Mouse (Mus musculus): Measurements from ENCODE around the gene 2610042L04Rik. TPM values are rescaled to one million over a fixed set of nuclear protein-coding genes. Genes with fewer than 3 reads are reported as not detected.
"Not testable (repeated sequence)": the region's sequence is repeated elsewhere in the genome, so short reads cannot be mapped to it uniquely, and the experiment has no call there.

The 2610042L04Rik gene
- polyA plus RNA-seq, 1 experiment from 2014 or later, result 0.28 TPM

DNA sequence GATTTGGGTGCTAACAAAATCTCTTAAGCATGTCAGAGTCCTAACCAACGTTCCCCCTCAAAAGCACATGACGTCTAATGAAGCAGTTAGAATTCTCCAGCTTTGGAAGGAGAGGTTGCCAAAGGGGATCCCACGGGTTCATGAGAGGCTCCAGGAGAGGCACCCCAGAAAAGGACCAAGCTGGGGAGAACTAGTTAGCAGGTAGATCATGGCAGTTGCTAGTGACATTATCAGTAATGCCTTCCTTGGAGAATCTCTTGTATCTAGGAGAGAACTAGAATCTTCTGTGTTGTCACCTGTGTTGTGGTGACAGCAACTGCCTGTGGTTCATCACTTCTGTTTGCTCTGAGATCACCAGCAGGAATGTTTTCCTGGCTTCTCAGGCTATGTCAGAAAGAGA, 62.7 kb downstream of the 2610042L04Rik start, which contains the start of gene Gm3159:
Gene Gm3159 (plus strand): TSS at position 301 of the 400 bp plus-strand sequence.
- H3K9me3 ChIP-seq (ENCODE audit: control insufficient read depth, low read length); H3K36me3 ChIP-seq (ENCODE audit: control insufficient read depth, insufficient read depth, low read length); H3K9ac ChIP-seq (ENCODE audit: low read length); H3K27me3 ChIP-seq (ENCODE audit: control insufficient read depth, insufficient read depth, low read length); H3K4me2 ChIP-seq (ENCODE audit: low read length); H3K4me3 ChIP-seq (ENCODE audit: control insufficient read depth in 1 of 2, insufficient read depth in 1 of 2, low read depth in 1 of 2, low read length in 2 of 2); H3K27ac ChIP-seq (replicated peaks in 1 of 2; ENCODE audit: control insufficient read depth in 1 of 2, insufficient read depth in 1 of 2, low read depth in 2 of 2, low read length in 2 of 2); H3K4me1 ChIP-seq (ENCODE audit: control insufficient read depth in 2 of 2, insufficient read depth in 2 of 2, low read length in 2 of 2); ATAC-seq (ENCODE audit: insufficient number of reproducible peaks, insufficient read depth, low FRiP score, low read depth): not testable (repeated sequence)
- WGBS, result 33% methylated on average over 1 of the region's 3 CpGs

DNA sequence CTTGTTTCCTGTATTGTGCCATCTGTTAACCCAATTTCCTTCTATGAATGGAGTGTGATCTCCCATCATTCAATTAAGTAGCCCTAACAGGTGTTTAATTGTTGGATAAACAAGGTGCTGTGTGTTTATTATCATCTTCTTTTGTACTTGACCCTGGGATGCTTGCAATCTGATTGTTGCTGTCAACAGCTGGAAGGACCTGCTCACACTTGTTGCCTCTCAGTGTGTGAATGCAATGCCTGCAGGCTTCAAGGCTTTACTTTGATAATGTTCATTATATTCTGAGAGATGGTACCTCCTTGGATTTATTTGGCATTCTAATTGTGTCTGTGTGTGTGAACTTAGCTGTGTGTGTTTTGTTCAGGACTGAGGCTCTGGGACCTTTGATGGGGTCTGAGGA, 64.1 kb downstream of the 2610042L04Rik start:
- H3K27ac ChIP-seq (replicated peaks in 1 of 2; ENCODE audit: control insufficient read depth in 1 of 2, insufficient read depth in 1 of 2, low read depth in 2 of 2, low read length in 2 of 2); H3K9me3 ChIP-seq (ENCODE audit: control insufficient read depth, low read length); H3K4me1 ChIP-seq (ENCODE audit: control insufficient read depth in 2 of 2, insufficient read depth in 2 of 2, low read length in 2 of 2); H3K4me3 ChIP-seq (ENCODE audit: control insufficient read depth in 1 of 2, insufficient read depth in 1 of 2, low read depth in 1 of 2, low read length in 2 of 2); H3K36me3 ChIP-seq (ENCODE audit: control insufficient read depth, insufficient read depth, low read length); H3K4me2 ChIP-seq (ENCODE audit: low read length); H3K27me3 ChIP-seq (ENCODE audit: control insufficient read depth, insufficient read depth, low read length); ATAC-seq (ENCODE audit: insufficient number of reproducible peaks, insufficient read depth, low FRiP score, low read depth); H3K9ac ChIP-seq (ENCODE audit: low read length): not testable (repeated sequence)

DNA sequence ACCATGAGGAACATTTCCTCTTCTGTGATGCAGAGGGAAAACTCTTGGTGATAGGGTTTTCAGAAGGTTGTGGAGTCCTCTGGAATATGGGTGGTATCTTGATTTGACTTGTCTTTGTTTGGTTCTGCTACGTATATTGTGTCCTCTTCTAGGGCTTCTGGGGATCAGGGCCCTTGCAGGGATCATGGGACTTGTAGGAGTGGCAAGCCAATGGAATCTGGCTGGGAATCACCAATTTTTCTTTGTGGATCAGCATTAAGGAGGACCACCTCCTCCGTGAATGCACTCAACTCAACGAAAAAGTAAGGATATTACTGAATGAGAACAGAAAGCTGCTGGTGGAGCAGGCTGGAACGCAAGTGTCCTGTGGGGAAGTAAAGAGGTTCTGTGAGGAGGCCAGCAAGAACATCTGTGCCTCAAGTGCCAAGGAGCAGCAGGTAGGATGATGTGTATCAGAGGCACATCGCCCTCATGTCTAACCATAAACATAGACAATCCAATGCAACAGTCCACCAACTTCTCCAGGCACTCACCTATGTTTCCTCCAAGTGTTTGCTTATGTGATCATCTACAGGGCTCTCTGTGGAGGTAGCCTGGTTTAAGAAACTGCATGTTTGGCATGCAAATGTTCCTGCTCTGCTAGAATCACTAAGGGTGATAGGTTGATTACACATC, 65.7 kb downstream of the 2610042L04Rik start:
- not testable (repeated sequence) for H3K36me3 ChIP-seq (ENCODE audit: control insufficient read depth, insufficient read depth, low read length); H3K4me2 ChIP-seq (ENCODE audit: low read length); ATAC-seq (ENCODE audit: insufficient number of reproducible peaks, insufficient read depth, low FRiP score, low read depth); H3K4me3 ChIP-seq (ENCODE audit: control insufficient read depth in 1 of 2, insufficient read depth in 1 of 2, low read depth in 1 of 2, low read length in 2 of 2); H3K9ac ChIP-seq (ENCODE audit: low read length); H3K27me3 ChIP-seq (ENCODE audit: control insufficient read depth, insufficient read depth, low read length); H3K4me1 ChIP-seq (ENCODE audit: control insufficient read depth in 2 of 2, insufficient read depth in 2 of 2, low read length in 2 of 2); H3K27ac ChIP-seq (replicated peaks in 1 of 2; ENCODE audit: control insufficient read depth in 1 of 2, insufficient read depth in 1 of 2, low read depth in 2 of 2, low read length in 2 of 2); H3K9me3 ChIP-seq (ENCODE audit: control insufficient read depth, low read length)
- 80% methylated on average over 5 of the region's 5 CpGs for WGBS

DNA sequence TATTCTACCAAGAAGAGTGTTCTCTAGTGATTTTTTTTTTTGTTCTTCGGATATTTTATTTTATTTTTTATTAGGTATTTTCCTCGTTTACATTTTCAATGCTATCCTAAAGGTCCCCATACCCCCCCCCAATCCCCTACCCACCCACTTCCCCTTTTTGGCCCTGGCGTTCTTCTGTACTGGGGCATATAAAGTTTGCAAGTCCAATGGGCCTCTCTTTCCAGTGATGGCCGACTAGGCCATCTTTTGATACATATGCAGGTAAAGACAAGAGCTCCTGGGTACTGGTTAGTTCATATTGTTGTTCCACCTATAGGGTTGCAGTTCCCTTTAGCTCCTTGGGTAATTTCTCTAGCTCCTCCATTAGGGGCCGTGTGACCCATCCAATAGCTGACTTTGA, 66.7 kb downstream of the 2610042L04Rik start:
- H3K4me2 ChIP-seq (ENCODE audit: low read length); H3K4me1 ChIP-seq (ENCODE audit: control insufficient read depth in 2 of 2, insufficient read depth in 2 of 2, low read length in 2 of 2); H3K36me3 ChIP-seq (ENCODE audit: control insufficient read depth, insufficient read depth, low read length); H3K27ac ChIP-seq (replicated peaks in 1 of 2; ENCODE audit: control insufficient read depth in 1 of 2, insufficient read depth in 1 of 2, low read depth in 2 of 2, low read length in 2 of 2); H3K9me3 ChIP-seq (ENCODE audit: control insufficient read depth, low read length); H3K27me3 ChIP-seq (ENCODE audit: control insufficient read depth, insufficient read depth, low read length); ATAC-seq (ENCODE audit: insufficient number of reproducible peaks, insufficient read depth, low FRiP score, low read depth); H3K9ac ChIP-seq (ENCODE audit: low read length); H3K4me3 ChIP-seq (ENCODE audit: control insufficient read depth in 1 of 2, insufficient read depth in 1 of 2, low read depth in 1 of 2, low read length in 2 of 2): not testable (repeated sequence)
- WGBS, result 56% methylated on average over 4 of the region's 5 CpGs

DNA sequence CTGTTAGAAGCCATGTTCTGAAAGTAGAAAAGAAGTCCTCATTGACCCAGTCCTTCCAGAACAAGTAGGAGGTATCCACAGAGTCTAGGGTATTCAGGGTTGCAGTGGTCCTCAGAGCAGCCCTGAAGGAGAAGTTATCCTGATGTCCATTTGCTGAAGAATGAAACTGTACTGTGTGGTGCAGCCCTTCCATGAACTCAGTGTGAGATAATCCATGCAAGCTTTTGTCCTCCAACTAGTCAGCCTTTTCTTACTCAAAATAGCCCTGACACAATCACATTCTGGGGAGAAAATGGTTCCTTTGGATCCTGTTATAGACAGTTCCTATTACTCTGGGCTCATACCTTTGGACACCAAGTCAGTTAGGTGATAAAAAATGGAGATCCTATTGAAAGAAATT, 69.3 kb downstream of the 2610042L04Rik start:
- H3K4me3 ChIP-seq (ENCODE audit: control insufficient read depth in 1 of 2, insufficient read depth in 1 of 2, low read depth in 1 of 2, low read length in 2 of 2); H3K27ac ChIP-seq (replicated peaks in 1 of 2; ENCODE audit: control insufficient read depth in 1 of 2, insufficient read depth in 1 of 2, low read depth in 2 of 2, low read length in 2 of 2); H3K4me1 ChIP-seq (ENCODE audit: control insufficient read depth in 2 of 2, insufficient read depth in 2 of 2, low read length in 2 of 2); H3K9ac ChIP-seq (ENCODE audit: low read length); H3K36me3 ChIP-seq (ENCODE audit: control insufficient read depth, insufficient read depth, low read length); H3K9me3 ChIP-seq (ENCODE audit: control insufficient read depth, low read length); ATAC-seq (ENCODE audit: insufficient number of reproducible peaks, insufficient read depth, low FRiP score, low read depth); H3K27me3 ChIP-seq (ENCODE audit: control insufficient read depth, insufficient read depth, low read length); H3K4me2 ChIP-seq (ENCODE audit: low read length): not testable (repeated sequence)

Other genes with a start within 250 kb of the 2610042L04Rik start
- gene Gm8108, start 224.2 kb upstream of the 2610042L04Rik start, polyA plus RNA-seq (2014; fragmentation: Nextera tagmentation; extraction: Ambion mirVana), result 3.4 TPM in 1 of 2 replicates, not detected in the other
- gene Gm3127, start 169.7 kb upstream of the 2610042L04Rik start, polyA plus RNA-seq (2014; fragmentation: Nextera tagmentation; extraction: Ambion mirVana), result not detected in 2 replicates
- gene Gm2974, start 152.2 kb upstream of the 2610042L04Rik start, polyA plus RNA-seq (2014; fragmentation: Nextera tagmentation; extraction: Ambion mirVana), result 0.26 and 0.27 TPM in 2 replicates
- gene Gm3138, start 85.1 kb upstream of the 2610042L04Rik start, polyA plus RNA-seq (2014; fragmentation: Nextera tagmentation; extraction: Ambion mirVana), result not detected in 2 replicates
- gene Gm3149, start 17.5 kb upstream of the 2610042L04Rik start, polyA plus RNA-seq (2014; fragmentation: Nextera tagmentation; extraction: Ambion mirVana), result not detected in 2 replicates
- 0.15 TPM in 1 of 2 replicates, not detected in the other for gene Gm3159, start 62.8 kb downstream of the 2610042L04Rik start, polyA plus RNA-seq (2014; fragmentation: Nextera tagmentation; extraction: Ambion mirVana)
- gene Gm3164, start 80.7 kb downstream of the 2610042L04Rik start, polyA plus RNA-seq (2014; fragmentation: Nextera tagmentation; extraction: Ambion mirVana), result 0.55 TPM in 1 of 2 replicates, not detected in the other
- not detected in 2 replicates for gene Gm3173, start 96.2 kb downstream of the 2610042L04Rik start, polyA plus RNA-seq (2014; fragmentation: Nextera tagmentation; extraction: Ambion mirVana)
- not detected in 2 replicates for gene Gm3182, start 147.0 kb downstream of the 2610042L04Rik start, polyA plus RNA-seq (2014; fragmentation: Nextera tagmentation; extraction: Ambion mirVana)
- gene Gm3047, start 220.6 kb downstream of the 2610042L04Rik start, polyA plus RNA-seq (2014; fragmentation: Nextera tagmentation; extraction: Ambion mirVana), result not detected in 2 replicates

Data from heart, embryonic 14.5 days (tissue).